Mouse (Mus musculus) hindbrain, embryonic 14.5 days (tissue): ENCODE data around the gene Grm2. TPM values are rescaled to one million over a fixed set of nuclear protein-coding genes. Genes with fewer than 3 reads are reported as not detected.
A peak's percentile ranks its signal among the peaks of the same experiment; 100 is the strongest.
"Not testable (repeated sequence)": the region's sequence is repeated elsewhere in the genome, so short reads cannot be mapped to it uniquely, and the experiment has no call there.

Experiments
- ATAC-seq: fragments of 200-750 bp; cut with Nextera tagmentation; 2 replicates; pipeline ENCODE4 v1.8.0; 2017; ENCODE audit warnings: moderate number of reproducible peaks, mild to moderate bottlenecking, moderate TSS enrichment, moderate library complexity; ENCODE audit not compliant: low FRiP score
- DNase-seq: peaks from one replicate; pipeline ENCODE4 v3.0.0-alpha.2; 2015; ENCODE audit warnings: low spot score
- H3K27ac ChIP-seq: fragments of 300-500 bp; sonication (generic); 2 replicates; pipeline ENCODE4 v1.5.1; 2014; ENCODE audit warnings: mild to moderate bottlenecking, moderate library complexity
- H3K27me3 ChIP-seq: fragments of 300-500 bp; sonication (generic); 2 replicates; pipeline ENCODE4 v1.6.1; 2014; ENCODE audit warnings: mild to moderate bottlenecking, low read length, mixed read lengths; ENCODE audit not compliant: control insufficient read depth, insufficient read depth
- H3K36me3 ChIP-seq: fragments of 300-500 bp; sonication (generic); replicated peaks from 2 replicates; pipeline ENCODE4 v1.6.1; 2014; ENCODE audit not compliant: control insufficient read depth, insufficient read depth
- H3K4me1 ChIP-seq: fragments of 300-500 bp; sonication (generic); replicated peaks from 2 replicates; pipeline ENCODE4 v1.6.1; 2014; ENCODE audit warnings: antibody characterized with exemption, low read length, mixed read lengths; ENCODE audit not compliant: control insufficient read depth, insufficient read depth
- H3K4me2 ChIP-seq: fragments of 300-500 bp; sonication (generic); replicated peaks from 2 replicates; pipeline ENCODE4 v1.6.1; 2014; ENCODE audit warnings: mild to moderate bottlenecking, moderate library complexity
- H3K4me3 ChIP-seq: fragments of 300-500 bp; sonication (generic); replicated peaks from 2 replicates; pipeline ENCODE4 v1.5.1; 2014; ENCODE audit warnings: mild to moderate bottlenecking, low read length
- H3K9ac ChIP-seq: fragments of 300-500 bp; sonication (generic); 2 replicates; pipeline ENCODE4 v1.6.1; 2014
- H3K9me3 ChIP-seq: fragments of 300-500 bp; sonication (generic); 2 replicates; pipeline ENCODE4 v1.6.1; 2016; ENCODE audit warnings: low read length; ENCODE audit not compliant: control insufficient read depth
- WGBS: fragments of 180-500 bp; shearing (Covaris S2); extraction: QIAGEN DNeasy Blood & Tissue Kit; methylation state at CpG from one replicate; pipeline ENCODE4 v1.1.7; 2014; 5-methylcytosine and 5-hydroxymethylcytosine counted together
- polyA plus RNA-seq: library from polyadenylated mRNA; unstranded; fragments of >200 nt; fragmentation: Nextera tagmentation; extraction: Ambion mirVana; gene quantifications from 2 replicates; pipeline ENCODE4 v1.2.1, GENCODE M21; 2014

Gene Grm2
- polyA plus RNA-seq, 1 experiment from 2014 or later = 9.0 TPM

DNA sequence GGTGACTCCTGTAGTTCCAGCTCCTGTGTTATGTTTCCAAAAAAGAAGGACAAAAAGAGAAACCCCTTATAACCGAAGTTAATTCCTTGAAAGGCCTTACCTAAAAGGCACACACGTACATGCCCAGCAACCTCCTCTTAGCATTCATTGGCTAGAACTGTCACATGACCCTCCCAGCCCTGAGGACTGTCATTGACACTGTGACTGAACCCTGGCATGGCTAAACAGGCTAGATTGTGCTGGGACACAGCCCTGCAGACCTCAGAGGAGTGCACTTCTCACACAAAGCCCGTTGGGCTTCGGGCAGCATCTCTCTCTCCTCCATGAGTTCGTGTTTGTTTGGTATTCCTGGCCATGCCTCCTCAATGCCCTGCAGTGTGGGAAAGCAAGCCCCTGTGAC, 23.7 kb downstream of the Grm2 start:
- ATAC-seq = no peak
- no peaks in the 10 kb centered on the region for H3K4me1 ChIP-seq
- 70% methylated on average over 5 of the region's 5 CpGs for WGBS
- no peak overlapping the region for H3K4me2 ChIP-seq
- no peaks in the 10 kb centered on the region for H3K9me3 ChIP-seq
- H3K36me3 ChIP-seq = no peaks in the 10 kb centered on the region
- no peaks in the 10 kb centered on the region for H3K27me3 ChIP-seq
- DNase-seq = no peak
- no peak overlapping the region for H3K4me3 ChIP-seq
- no peak overlapping the region for H3K9ac ChIP-seq
- H3K27ac ChIP-seq = no peak overlapping the region

GRCm38 (mm10) chr9:106627796-106628195, 28.1 kb downstream of the Grm2 start:
- DNase-seq, H3K36me3 ChIP-seq, H3K4me1 ChIP-seq, H3K9ac ChIP-seq, ATAC-seq, H3K27ac ChIP-seq, H3K4me2 ChIP-seq, H3K27me3 ChIP-seq, H3K4me3 ChIP-seq, H3K9me3 ChIP-seq: not testable (repeated sequence)
- WGBS = 22% methylated on average over 8 of the region's 8 CpGs

DNA sequence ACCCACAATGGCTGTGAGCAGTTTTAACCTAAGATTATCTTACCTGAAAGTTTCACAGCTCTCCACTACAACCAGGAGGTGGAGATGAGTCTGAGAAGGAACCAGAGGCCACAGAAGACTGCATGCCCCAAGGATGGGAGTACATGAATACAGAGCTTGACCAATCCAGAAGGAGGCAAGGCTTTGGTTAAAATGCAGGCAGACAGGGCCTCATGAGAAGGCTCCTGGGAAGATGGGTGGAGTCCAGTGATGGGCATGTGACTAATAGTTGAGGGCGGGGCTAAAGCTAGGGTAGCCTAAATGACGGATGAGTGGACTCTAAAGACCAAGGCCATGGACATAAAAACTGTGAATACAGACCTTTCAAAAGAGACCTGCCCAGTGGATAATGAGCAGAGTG, 29.6 kb downstream of the Grm2 start, which contains the start of gene Iqcf6:
TSS of gene Iqcf6 (plus strand) at position 301 of the 400 bp plus-strand sequence.
- no peaks in the 10 kb centered on the region for H3K9me3 ChIP-seq
- H3K4me3 ChIP-seq = no peak within 1 kb of the TSS
- no peak within 1 kb of the TSS for H3K9ac ChIP-seq
- ATAC-seq (no peak), DNase-seq (no peak)
- no peaks in the 10 kb centered on the region for H3K4me1 ChIP-seq
- 79% methylated on average over 2 of the region's 2 CpGs for WGBS
- H3K27ac ChIP-seq = no peak within 1 kb of the TSS
- H3K36me3 ChIP-seq = no peaks in the 10 kb centered on the region
- H3K4me2 ChIP-seq = no peak within 1 kb of the TSS
- no peaks in the 10 kb centered on the region for H3K27me3 ChIP-seq

- Histone ChIP-seq H3K36me3 (no peaks in the 10 kb centered on the region), H3K9me3 (0 out of 2 replicates have a peak, but pooled peaks cover 6% of the 10 kb centered on the region), H3K27me3 (no peaks in the 10 kb centered on the region), H3K4me1 (no peaks in the 10 kb centered on the region), H3K4me2 (no peak overlapping the region), H3K4me3 (no peak overlapping the region), H3K27ac (no peak overlapping the region), H3K9ac (no peak overlapping the region)
- ATAC-seq (no peak), DNase-seq (no peak)
- 75% methylated on average over 3 of the region's 3 CpGs for WGBS
Observed at GRCm38 (mm10) chr9:106617496-106617895, 38.4 kb downstream of the Grm2 start.

DNA sequence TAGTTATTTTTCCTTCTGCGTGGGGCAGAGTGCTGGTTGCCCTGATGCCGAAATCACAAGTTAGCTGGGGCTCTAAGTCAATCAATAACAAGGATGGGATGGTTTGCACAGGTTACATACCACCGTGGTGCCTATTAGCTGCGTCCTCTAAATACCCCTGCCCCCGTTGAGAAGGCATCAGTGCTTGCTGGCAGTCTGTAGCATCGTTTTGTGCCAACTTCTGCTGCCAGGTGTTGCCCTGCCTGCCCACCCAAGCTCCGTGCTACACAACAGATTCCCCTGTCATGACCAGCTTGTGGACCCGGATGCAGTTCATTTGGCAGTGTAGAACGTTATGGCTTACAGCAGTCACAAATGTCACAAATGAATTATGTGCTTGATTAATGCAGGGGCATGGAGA, 39.6 kb downstream of the Grm2 start:
- Histone ChIP-seq H3K4me1 (no peaks in the 10 kb centered on the region), H3K27me3 (no peaks in the 10 kb centered on the region), H3K36me3 (no peaks in the 10 kb centered on the region), H3K4me3 (no peak overlapping the region), H3K4me2 (no peak overlapping the region), H3K9me3 (0 out of 2 replicates have a peak, but pooled peaks cover 6% of the 10 kb centered on the region), H3K27ac (no peak overlapping the region), H3K9ac (no peak overlapping the region)
- no peak for ATAC-seq
- no peak for DNase-seq
- 82% methylated on average over 9 of the region's 9 CpGs for WGBS

DNA sequence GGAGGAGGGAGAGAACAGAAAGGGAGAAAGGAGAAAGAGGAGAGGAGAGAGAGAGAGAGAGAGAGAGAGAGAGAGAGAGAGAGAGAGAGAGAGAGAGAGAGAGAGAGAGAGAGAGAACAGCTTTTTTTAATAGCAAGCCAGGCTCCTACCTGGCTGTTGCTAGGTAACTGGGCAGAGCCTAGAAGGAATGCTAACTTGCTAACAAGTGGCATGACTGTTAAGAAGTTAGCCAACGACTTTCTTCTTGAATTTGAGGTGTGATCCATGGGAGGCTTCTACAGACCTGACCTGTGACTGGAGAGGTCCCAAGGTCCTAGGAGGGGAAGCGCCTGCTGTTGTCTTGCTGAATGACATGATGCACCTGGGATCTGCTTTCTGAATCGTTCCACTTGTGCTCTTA, 41.3 kb downstream of the Grm2 start:
- Histone ChIP-seq H3K4me2 (no peak overlapping the region), H3K9me3 (0 out of 2 replicates have a peak, but pooled peaks cover 6% of the 10 kb centered on the region), H3K27ac (no peak overlapping the region), H3K4me3 (no peak overlapping the region), H3K4me1 (no peaks in the 10 kb centered on the region), H3K36me3 (no peaks in the 10 kb centered on the region), H3K27me3 (no peaks in the 10 kb centered on the region), H3K9ac (no peak overlapping the region)
- ATAC-seq (no peak), DNase-seq (no peak)
- WGBS = 47% methylated on average over 3 of the region's 3 CpGs

DNA sequence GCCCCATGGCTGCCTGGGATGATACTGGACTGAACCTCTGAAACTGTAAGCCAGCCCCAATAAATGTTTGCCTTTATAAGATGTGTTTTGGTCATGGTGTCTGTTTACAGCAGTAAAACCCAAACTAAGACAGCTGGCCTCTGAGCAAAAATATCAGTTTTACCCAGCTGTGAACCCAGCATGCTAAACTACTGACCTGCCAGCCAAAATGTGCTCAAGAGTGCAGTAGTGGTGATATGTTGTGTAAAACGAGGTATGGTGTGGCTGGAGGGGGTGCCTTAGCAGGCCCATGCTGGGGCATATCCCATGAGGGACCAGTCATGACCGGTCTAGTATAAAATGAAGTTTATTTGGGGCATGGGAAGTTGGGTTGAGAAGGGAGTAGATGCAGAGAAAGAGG, 41.9 kb downstream of the Grm2 start:
- ATAC-seq = no peak
- Histone ChIP-seq H3K36me3 (no peaks in the 10 kb centered on the region), H3K9ac (no peak overlapping the region), H3K4me2 (no peak overlapping the region), H3K9me3 (no peaks in the 10 kb centered on the region), H3K4me1 (no peaks in the 10 kb centered on the region), H3K27me3 (no peaks in the 10 kb centered on the region), H3K27ac (no peak overlapping the region), H3K4me3 (no peak overlapping the region)
- DNase-seq = no peak
- WGBS = 79% methylated on average over 2 of the region's 2 CpGs

DNA sequence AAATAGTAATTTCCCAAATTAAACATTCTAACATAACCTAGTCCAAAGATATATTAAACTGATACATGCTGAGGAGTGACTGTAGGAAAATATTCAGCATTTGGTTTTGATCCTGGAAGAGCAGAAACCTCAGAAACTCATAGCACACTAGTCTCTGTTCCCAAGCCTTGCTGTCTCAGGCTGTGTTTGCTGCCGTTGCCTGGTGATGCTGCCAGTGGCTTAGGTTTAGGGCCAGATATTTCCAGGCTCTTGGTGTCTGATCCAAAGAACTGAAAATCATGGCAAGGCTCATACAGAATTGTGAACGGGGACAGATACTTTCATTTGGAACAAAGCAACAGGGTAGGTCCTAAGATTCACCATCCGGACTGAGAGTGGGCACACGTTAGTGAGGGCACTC, 45.2 kb downstream of the Grm2 start:
- Histone ChIP-seq H3K27me3 (no peaks in the 10 kb centered on the region), H3K4me1 (no peaks in the 10 kb centered on the region), H3K9me3 (no peaks in the 10 kb centered on the region), H3K9ac (no peak overlapping the region), H3K4me3 (no peak overlapping the region), H3K4me2 (no peak overlapping the region), H3K27ac (no peak overlapping the region), H3K36me3 (no peaks in the 10 kb centered on the region)
- DNase-seq (no peak), ATAC-seq (no peak)
- 74% methylated on average over 4 of the region's 4 CpGs for WGBS

DNA sequence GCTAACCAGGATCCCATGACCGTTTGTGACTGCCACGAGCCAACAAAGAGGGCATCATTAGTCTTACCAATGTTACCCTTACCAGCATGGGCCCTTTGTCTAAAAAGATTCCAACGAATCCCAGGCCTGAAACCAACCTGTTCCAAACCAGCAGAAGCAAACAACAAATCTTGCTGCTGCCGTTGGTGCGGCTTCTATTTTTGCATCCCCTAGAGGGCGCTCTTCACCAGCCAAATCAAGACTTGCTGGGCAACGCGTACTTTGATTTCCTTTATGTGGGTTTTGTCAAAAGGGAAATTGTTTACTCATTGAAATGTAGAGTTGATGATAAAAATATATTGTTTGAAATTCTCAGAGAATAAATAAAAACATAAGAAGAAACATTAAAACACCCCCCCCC, 55.3 kb downstream of the Grm2 start:
- 27% methylated on average over 8 of the region's 8 CpGs for WGBS
- H3K4me1 ChIP-seq = no peaks in the 10 kb centered on the region
- DNase-seq (peak; percentile 83), ATAC-seq (no peak)
- no peaks in the 10 kb centered on the region for H3K36me3 ChIP-seq
- H3K9me3 ChIP-seq = no peaks in the 10 kb centered on the region
- no peaks in the 10 kb centered on the region for H3K27me3 ChIP-seq
- H3K9ac ChIP-seq = no peak overlapping the region
- no peak overlapping the region for H3K4me2 ChIP-seq
- H3K27ac ChIP-seq = no peak overlapping the region
- no peak overlapping the region for H3K4me3 ChIP-seq

- no peak for ATAC-seq
Observed at GRCm38 (mm10) chr9:106598466-106598865, 57.4 kb downstream of the Grm2 start.

More at GRCm38 (mm10) chr9:106598466-106598865, 57.4 kb downstream of the Grm2 start:
- Histone ChIP-seq H3K36me3 (no peaks in the 10 kb centered on the region), H3K27ac (no peak overlapping the region), H3K9me3 (no peaks in the 10 kb centered on the region), H3K27me3 (no peaks in the 10 kb centered on the region), H3K4me1 (no peaks in the 10 kb centered on the region), H3K4me2 (no peak overlapping the region), H3K4me3 (no peak overlapping the region), H3K9ac (no peak overlapping the region)
- no peak for DNase-seq
- WGBS = 42% methylated on average over 7 of the region's 7 CpGs
